Mouse (Mus musculus): ENCODE results near the gene Plscr2. TPM values are rescaled to one million over a fixed set of nuclear protein-coding genes. Genes with fewer than 3 reads are reported as not detected.
"Not testable (repeated sequence)": the region's sequence is repeated elsewhere in the genome, so short reads cannot be mapped to it uniquely, and the experiment has no call there.

Plscr2 gene
- total RNA-seq, 2 experiments from 2014 or later = 24.2 to 28.6 TPM

- DNase-seq = no peak
These were observed 2.1 kb upstream of the Plscr2 start for GRCm38 (mm10) chr9:92273271-92273670.

DNA sequence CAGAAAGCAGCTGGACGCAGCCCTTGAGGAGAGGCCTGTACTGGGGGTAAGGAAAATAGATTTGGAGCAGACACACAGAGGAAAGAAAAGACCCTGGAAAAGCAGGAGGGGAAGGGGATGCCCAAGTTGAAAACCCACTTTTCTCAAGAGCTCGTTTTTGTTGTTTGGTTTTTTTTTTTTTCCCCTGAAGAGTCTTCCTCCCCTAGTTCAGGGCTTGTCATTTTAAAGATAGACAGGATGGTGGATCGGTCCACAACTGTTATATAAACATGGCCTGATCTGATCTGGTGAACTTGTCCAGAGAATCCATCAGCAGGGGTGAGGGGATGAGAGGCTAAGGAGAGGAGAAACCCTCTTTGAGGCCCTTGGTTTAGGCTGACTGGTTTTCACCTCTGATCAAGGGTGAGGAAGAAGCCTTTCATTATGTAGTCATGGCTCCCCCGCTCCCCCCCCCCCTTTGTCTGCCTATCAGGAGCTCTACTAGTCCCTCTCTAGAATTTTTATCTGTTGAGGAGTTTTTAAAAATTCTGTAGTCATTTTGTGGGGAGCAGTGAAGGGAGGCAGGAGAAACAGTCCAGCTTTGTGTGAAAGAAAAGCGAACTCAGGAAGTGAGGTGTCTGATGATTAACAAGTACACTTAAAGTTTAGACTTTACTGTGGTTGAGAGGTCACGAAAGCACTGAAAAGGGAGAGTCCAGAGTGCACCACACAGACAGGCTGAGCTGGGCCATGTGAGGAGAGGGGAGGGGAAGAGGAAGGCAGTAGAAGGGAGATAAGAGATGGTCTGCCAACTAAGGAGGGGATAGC lies 1.2 kb upstream of the Plscr2 start:
- DNase-seq = no peak

DNA sequence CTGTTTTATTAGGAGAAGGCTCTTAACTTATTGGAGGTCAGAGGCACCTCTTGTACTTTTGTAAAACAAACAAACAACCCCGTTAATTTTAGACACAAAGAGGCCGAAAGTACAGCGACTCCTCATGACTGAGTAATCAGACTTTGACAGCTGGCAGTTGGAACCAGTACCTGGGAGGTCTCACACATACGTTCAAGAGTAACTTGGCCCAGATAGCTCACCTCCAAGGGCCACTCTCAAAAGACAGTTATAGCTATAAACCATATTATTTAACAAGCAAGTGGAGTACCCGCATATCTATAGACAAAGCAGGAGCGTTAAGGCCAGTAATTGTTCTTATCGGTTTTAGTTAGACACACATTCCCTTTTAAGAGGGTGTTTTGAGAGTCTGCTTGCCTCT lies 958 bp downstream of the Plscr2 start:
- peak; percentile 50 to 64 for DNase-seq

GRCm38 (mm10) chr9:92280048-92280447 lies 4.6 kb downstream of the Plscr2 start:
- DNase-seq = no peak

DNA sequence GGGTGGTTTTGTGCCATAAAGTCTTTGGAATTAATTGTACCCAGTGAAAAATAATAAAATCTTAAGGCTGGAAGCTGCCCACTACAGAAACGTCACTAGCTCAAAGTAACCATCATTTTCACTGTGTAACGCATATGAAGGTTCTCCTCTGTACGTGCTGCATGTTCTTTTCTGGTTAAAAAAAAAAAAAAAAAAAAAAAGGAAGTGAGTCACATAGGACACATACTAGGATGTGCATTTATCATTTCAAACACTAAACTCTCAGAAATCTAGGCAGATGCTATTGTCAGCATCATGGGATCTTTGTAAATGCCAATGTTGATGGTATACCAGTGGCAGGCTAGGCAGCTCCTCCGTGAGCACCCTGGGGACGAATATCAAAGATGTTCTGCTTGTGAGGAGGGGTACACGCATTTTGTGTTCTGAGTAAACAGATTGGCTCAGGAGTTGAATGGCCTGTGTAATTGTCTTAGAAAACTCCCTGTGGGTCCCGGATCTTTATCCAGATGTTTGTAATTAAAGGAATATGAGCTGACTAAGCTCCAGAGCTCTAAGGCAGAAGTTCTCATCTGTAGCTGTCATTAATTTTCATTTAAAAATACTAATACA lies 7.3 kb downstream of the Plscr2 start:
- no peak for DNase-seq

GRCm38 (mm10) chr9:92289675-92290074 lies 14.3 kb downstream of the Plscr2 start:
- DNase-seq = no peak

DNA sequence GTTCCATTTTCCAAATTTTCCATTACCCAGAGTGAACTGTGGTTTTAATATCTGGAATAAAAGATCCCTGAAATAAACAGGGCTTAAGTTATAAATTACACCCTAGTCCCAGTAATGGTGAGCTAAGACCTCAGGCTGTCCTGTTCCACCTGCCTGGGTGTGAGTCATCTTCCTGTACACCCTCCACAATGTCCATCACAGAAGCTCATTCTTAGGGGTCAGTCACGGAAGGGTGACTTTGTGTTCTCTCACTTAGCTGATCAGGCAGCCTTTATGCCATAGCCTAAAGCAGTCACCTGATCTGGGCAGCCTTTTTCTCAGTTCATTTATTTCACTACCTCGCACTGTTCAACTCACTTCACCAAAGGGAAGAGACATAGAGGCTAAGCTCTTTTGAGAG lies 16.8 kb downstream of the Plscr2 start:
- DNase-seq = no peak

DNA sequence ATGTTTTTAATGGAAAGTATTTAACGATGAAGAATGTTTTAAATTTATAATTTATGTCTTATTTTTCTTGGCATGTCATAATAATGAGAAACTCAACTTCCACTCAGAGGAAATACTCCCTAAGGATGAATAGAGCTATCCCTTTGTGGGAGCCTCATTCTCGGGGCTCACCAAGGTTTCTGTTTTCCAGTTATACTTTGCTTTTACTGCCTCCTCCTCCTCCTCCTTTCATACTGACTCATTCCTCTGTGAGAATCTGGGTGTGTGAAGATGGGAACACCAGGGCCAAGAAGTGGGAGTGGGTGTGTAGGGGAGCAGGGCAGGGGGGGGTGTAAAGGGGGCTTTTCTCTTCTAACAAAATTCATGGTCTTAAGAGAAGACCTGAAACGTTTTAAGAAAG lies 17.5 kb downstream of the Plscr2 start:
- DNase-seq = no peak

- DNase-seq = no peak
These were observed 18.5 kb downstream of the Plscr2 start for GRCm38 (mm10) chr9:92293560-92294548.

GRCm38 (mm10) chr9:92298288-92298687 lies 22.9 kb downstream of the Plscr2 start:
- no peak for DNase-seq

GRCm38 (mm10) chr9:92301213-92301612 lies 25.8 kb downstream of the Plscr2 start:
- DNase-seq = no peak

DNA sequence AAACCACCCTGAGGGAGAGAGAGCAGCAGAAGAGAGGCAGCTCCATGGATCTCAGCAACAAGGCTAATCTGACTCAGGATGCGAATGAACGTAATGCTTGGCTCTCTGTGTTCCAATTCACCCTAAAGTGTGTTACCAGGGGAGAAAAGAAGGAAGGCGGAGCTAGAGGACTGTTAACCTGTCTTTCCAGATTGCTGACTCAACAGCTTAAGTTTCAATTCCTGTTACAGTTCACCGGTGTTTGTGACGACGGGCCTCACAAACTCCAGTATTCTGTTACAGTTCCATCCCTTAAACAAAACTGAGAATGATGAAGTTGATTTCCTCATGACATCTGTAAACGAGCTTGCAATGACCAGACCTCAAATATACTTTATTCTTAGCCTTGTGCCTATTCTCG lies 29.7 kb downstream of the Plscr2 start:
- DNase-seq = no peak

GRCm38 (mm10) chr9:92305620-92306220 lies 30.3 kb downstream of the Plscr2 start:
- no peak for DNase-seq

DNA sequence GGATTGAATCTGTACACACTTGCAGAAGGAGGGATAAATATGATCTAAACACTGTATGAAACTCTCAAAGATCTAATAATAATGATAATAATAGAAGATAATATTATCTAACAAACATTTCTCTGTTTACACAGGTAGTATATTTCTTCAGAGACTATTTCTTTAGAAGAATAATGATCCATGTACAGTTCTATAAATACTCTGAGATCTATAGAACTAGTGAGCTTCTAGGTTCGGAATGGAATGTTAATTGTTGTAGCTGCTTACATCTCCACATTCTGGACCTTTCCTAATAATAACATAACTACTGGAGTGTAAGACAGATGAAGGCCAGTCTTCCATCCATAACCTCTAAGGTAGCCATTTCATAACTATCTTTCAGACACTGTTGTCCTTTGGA lies 33.7 kb downstream of the Plscr2 start, which contains the start of gene 1700057G04Rik:
Gene 1700057G04Rik, plus strand, starts transcription at position 301 of the 400 bp plus-strand sequence.
- no peak for DNase-seq

GRCm38 (mm10) chr9:92316791-92317190 lies 41.4 kb downstream of the Plscr2 start:
- no peak for DNase-seq

- DNase-seq = not testable (repeated sequence)
These were observed 50.5 kb downstream of the Plscr2 start for GRCm38 (mm10) chr9:92325936-92326335.

DNA sequence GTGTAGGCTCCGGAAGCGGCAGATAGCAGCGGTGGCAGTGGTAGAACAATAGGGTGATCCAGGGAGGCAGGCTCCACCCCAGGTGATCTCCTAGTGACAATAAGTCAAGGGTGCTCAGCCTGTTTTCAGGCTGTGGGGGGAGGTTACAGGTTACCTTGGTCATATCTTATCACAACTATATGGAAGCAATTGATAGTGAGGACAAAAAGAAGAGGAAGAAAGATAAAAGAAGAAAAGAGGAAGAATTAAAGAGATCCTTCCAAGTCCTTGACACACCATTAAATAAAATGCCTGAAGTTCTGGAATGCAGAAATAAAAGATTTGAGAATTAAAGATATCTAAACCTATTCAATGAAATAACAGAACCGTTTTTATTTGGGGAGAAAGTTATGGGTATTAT lies 51.4 kb downstream of the Plscr2 start:
- no peak for DNase-seq

- no peak for DNase-seq
These were observed 56.0 kb downstream of the Plscr2 start for GRCm38 (mm10) chr9:92331383-92331782.

DNA sequence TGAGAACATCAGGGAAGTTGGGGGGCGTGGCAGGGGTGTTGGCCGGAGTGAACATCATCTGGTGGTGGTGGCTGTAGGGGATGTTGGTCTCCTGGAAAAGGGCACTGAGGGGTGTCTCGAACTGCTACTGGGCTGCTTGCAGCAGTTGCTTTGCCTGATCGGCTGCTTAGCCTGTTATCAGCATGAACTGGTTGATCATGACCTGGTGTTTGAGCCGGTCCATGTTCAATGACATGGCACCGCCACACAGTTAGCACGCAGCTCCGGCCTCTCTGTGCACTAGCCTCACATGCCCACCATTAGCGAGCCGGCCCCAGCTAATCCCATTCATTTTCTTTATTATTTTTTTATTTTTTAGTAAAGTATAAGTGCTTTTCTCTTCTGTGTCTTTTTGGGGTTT lies 59.4 kb downstream of the Plscr2 start:
- DNase-seq = no peak

- no peak for DNase-seq
These were observed 59.9 kb downstream of the Plscr2 start for GRCm38 (mm10) chr9:92335277-92335818.

DNA sequence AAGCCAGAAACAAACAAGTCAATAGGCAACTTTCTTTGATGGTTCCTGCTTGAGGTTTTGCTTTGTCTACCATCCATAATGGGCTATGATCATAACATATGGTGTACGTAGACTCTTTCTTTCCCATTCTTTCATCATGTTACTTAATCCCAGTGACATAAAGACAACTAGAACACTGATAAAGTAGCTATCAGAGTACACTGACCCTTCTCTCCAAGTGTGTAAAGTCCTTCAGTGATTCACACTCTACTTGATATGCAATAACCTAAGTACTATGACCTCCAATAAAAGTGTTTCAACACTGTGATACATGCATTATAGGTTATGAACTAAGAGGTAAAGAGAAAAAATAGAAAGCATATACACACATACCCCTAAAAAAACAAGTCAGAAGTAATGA lies 61.7 kb downstream of the Plscr2 start:
- DNase-seq = no peak

- DNase-seq = peak; percentile 59 to 60
These were observed 62.3 kb downstream of the Plscr2 start for GRCm38 (mm10) chr9:92337661-92338060.

Data from heart, adult 18-20 months (tissue).